Mouse (Mus musculus) embryonic facial prominence, embryonic 11.5 days (tissue): Measurements from ENCODE around the gene Mycbp2. TPM values are rescaled to one million over a fixed set of nuclear protein-coding genes. Genes with fewer than 3 reads are reported as not detected.

Experiments used
- ATAC-seq: fragments of 200-750 bp; cut with Nextera tagmentation; replicated peaks from 2 replicates; pipeline ENCODE4 v1.8.0; 2017; ENCODE audit warnings: low read depth; ENCODE audit not compliant: insufficient number of reproducible peaks, low FRiP score, low TSS enrichment
- DNase-seq: peaks from one replicate; pipeline ENCODE4 v3.0.0-alpha.2; 2015; ENCODE audit warnings: low spot score
- H3K27ac ChIP-seq: fragments of 300-500 bp; sonication (generic); replicated peaks from 2 replicates; pipeline ENCODE4 v1.5.1; 2014; ENCODE audit warnings: mild to moderate bottlenecking, low read depth, low read length, control low read depth
- H3K27me3 ChIP-seq: fragments of 300-500 bp; sonication (generic); 2 replicates; pipeline ENCODE4 v1.6.1; 2014; ENCODE audit warnings: mild to moderate bottlenecking, low read length, moderate library complexity, mixed read lengths; ENCODE audit not compliant: control insufficient read depth, insufficient read depth
- H3K36me3 ChIP-seq: fragments of 300-500 bp; sonication (generic); replicated peaks from 2 replicates; pipeline ENCODE4 v1.6.1; 2014; ENCODE audit warnings: low read depth, mild to moderate bottlenecking, low read length, moderate library complexity, mixed read lengths; ENCODE audit not compliant: control insufficient read depth, insufficient read depth
- H3K4me1 ChIP-seq: fragments of 300-500 bp; sonication (generic); 2 replicates; pipeline ENCODE4 v1.6.1; 2014; ENCODE audit warnings: low read length, mixed read lengths; ENCODE audit not compliant: control insufficient read depth, insufficient read depth
- H3K4me2 ChIP-seq: fragments of 300-500 bp; sonication (generic); 2 replicates; pipeline ENCODE4 v1.6.1; 2014; ENCODE audit warnings: low read depth, mild to moderate bottlenecking, control low read depth, low read length, moderate library complexity
- H3K4me3 ChIP-seq: fragments of 300-500 bp; sonication (generic); 2 replicates; pipeline ENCODE4 v1.5.1; 2014; ENCODE audit warnings: low read depth, low read length, control low read depth
- H3K9ac ChIP-seq: fragments of 300-500 bp; sonication (generic); replicated peaks from 2 replicates; pipeline ENCODE4 v1.6.1; 2014; ENCODE audit warnings: mild to moderate bottlenecking, control low read depth, low read length
- H3K9me3 ChIP-seq: fragments of 300-500 bp; sonication (generic); replicated peaks from 2 replicates; pipeline ENCODE4 v1.6.1; 2016; ENCODE audit warnings: mild to moderate bottlenecking, low read length, inconsistent platforms, mixed read lengths; ENCODE audit not compliant: control insufficient read depth
- WGBS: fragments of 180-500 bp; shearing (Covaris S2); extraction: QIAGEN DNeasy Blood & Tissue Kit; methylation state at CpG from one replicate; pipeline ENCODE4 v1.1.7; 2014; 5-methylcytosine and 5-hydroxymethylcytosine counted together
- polyA plus RNA-seq: library from polyadenylated mRNA; unstranded; fragments of >200 nt; fragmentation: Nextera tagmentation; extraction: Ambion mirVana; gene quantifications from 2 replicates; pipeline ENCODE4 v1.2.1, GENCODE M21; 2014

The Mycbp2 gene
- polyA plus RNA-seq, 1 experiment from 2014 or later, result 19.2 TPM

DNA sequence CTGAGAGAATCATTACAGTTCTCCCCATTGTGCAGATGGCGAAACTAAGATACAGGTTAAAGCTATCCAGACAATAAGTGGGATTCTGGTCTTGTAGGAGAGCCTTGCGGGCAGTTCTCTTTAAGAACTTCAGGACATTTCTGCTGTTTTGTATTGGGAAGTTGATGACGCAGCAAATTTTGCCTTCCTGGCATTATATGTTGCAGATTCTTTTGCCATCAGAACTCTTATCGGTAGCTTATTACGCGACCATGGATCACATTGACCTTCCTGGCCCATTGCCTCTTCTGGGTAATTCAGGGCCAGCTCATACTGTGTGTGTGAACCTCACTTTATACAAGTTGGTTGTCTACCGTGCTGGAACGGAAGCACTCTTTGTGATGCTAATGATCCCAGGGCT lies 272.8 kb downstream of the Mycbp2 start:
- no peak overlapping the region for H3K27ac ChIP-seq
- peaks cover 2% of the 10 kb centered on the region for H3K36me3 ChIP-seq
- H3K4me1 ChIP-seq, result no peaks in the 10 kb centered on the region
- ATAC-seq (no peak), DNase-seq (no peak)
- no peaks in the 10 kb centered on the region for H3K9me3 ChIP-seq
- whole genome bisulfite sequencing, result 95% methylated on average over 8 of the region's 8 CpGs
- H3K9ac ChIP-seq, result no peak overlapping the region
- no peak overlapping the region for H3K4me2 ChIP-seq
- H3K4me3 ChIP-seq, result no peak overlapping the region
- no peaks in the 10 kb centered on the region for H3K27me3 ChIP-seq

DNA sequence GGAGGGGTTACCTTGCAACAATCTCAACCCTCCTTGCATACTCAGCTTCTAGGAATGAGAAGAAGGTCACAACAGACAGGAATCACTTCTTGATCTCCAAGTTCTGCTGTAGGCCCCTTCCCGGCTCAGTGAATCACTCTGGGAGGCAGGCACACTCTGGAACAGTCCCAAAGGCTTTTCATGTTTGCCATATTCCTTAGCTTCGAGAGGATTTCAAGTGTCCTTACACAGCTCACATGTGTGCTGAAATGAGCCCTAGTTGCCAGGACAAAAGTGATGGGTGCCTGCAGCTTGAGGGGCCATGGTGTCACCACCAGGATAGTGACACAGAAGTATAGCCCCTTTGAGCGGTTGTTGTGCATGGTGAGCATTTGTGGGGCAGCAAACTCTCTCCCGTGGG lies 273.9 kb downstream of the Mycbp2 start:
- Histone ChIP-seq H3K4me1 (no peaks in the 10 kb centered on the region), H3K36me3 (peaks cover 2% of the 10 kb centered on the region), H3K27me3 (no peaks in the 10 kb centered on the region), H3K9me3 (no peaks in the 10 kb centered on the region), H3K9ac (no peak overlapping the region), H3K27ac (no peak overlapping the region), H3K4me2 (no peak overlapping the region), H3K4me3 (no peak overlapping the region)
- WGBS, result 91% methylated on average over 4 of the region's 4 CpGs
- ATAC-seq (no peak), DNase-seq (no peak)

DNA sequence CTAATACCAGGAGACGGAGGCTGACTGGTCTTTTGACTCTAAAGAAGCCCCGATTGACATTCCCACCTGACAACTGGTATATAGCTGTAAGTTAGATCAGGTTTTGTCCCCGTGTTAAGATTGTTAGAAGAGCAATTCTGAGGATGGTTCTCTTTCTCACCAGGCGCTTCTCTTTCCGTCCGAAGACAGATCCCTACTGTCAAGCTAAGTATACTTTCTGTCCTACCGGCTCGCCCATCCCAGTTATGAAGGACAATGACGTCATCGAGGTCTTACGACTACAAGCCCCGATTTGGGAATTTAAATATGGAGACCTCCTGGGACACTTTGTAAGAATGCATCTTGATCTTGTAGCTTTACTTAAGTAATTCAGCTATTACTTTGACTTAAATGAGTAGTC lies 275.1 kb downstream of the Mycbp2 start:
- ATAC-seq, result no peak
- WGBS, result 93% methylated on average over 12 of the region's 12 CpGs

DNA sequence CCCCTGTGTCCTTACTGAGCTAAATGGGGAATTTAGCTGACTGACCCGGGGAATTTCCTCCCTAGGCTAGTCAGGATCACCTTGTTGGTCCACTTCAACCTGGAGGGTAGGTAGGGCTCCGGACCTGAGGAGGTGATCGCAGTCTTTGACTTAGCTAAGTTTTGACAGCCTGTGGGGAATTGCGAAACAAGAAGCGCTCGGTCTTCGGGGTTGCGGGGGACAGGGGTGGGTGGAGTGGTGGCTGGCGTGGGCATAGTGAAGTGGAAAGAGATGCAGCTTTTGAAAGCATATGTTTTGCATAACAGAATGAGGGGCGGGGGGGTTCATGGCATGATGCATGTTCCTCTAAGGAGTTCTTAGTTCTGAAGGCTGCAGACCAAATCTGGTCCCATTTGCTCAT lies 275.8 kb downstream of the Mycbp2 start:
- Histone ChIP-seq H3K4me3 (peak overlapping the region; percentile 64), H3K27ac (peak overlapping the region; percentile 66; the same call in 1 of the 2 replicates), H3K4me2 (peak overlapping the region; percentile 84), H3K4me1 (no peaks in the 10 kb centered on the region), H3K27me3 (no peaks in the 10 kb centered on the region), H3K9me3 (no peaks in the 10 kb centered on the region), H3K9ac (peak overlapping the region; percentile 82), H3K36me3 (peaks cover 2% of the 10 kb centered on the region; the same call in 1 of the 2 replicates)
- ATAC-seq (no peak), DNase-seq (peak; percentile 3)
- WGBS, result 3% methylated on average over 10 of the region's 10 CpGs

More for the DNA sequence above, 275.1 kb downstream of the Mycbp2 start:
- no peaks in the 10 kb centered on the region for H3K9me3 ChIP-seq
- H3K4me1 ChIP-seq, result no peaks in the 10 kb centered on the region
- H3K27ac ChIP-seq, result no peak overlapping the region
- H3K27me3 ChIP-seq, result no peaks in the 10 kb centered on the region
- peaks cover 2% of the 10 kb centered on the region; the same call in 1 of the 2 replicates for H3K36me3 ChIP-seq
- DNase-seq, result no peak
- H3K9ac ChIP-seq, result no peak overlapping the region
- no peak overlapping the region for H3K4me2 ChIP-seq
- H3K4me3 ChIP-seq, result no peak overlapping the region

DNA sequence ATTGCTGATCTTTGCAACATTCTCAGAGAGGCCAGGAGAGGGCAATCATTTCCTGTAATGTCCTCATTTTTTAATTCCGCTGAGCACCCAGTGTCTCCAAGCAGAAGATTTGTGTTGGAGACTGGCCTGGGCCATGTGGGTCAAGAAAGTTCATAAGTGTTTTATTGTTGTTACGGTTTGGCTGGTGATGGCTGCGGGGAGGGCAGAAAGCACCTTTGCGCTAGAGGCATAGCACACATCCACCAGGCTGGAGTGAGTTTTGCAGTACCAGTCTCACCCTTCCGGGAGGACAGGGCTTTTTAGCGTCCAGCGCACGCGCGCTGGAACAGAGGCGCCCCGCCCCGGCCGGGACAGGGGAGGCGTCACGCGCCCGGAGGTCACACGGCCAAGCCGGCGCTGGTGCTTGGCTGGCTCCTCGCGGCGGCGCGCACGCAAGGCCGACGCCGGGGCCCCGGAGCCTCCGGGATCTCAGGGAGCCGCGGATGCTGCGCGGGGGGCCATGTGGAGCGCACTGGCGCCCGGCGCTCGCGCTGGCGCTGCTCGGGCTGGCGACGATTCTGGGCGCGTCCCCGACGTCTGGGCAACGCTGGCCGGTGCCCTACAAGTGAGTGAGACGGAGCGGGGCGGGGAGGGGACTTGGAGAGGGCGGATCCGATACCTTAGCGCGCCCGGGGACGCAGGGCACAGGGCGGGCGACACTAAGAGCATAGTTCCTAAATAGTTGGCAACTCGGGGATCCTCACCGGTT lies 276.6 kb downstream of the Mycbp2 start, which contains the start of gene Cln5:
Gene Cln5, plus strand, starts transcription at position 353 of the 748 bp plus-strand sequence.
- Histone ChIP-seq H3K9me3 (no peaks in the 10 kb centered on the region), H3K27me3 (no peaks in the 10 kb centered on the region), H3K4me2 (peak within 1 kb of the TSS; percentile 84), H3K27ac (peak within 1 kb of the TSS; percentile 66; the same call in 1 of the 2 replicates), H3K4me1 (no peaks in the 10 kb centered on the region), H3K9ac (peak within 1 kb of the TSS; percentile 82), H3K4me3 (peak within 1 kb of the TSS; percentile 64), H3K36me3 (peaks cover 2% of the 10 kb centered on the region; the same call in 1 of the 2 replicates)
- under 1% methylated on average over 65 of the region's 65 CpGs for WGBS
- ATAC-seq (peak; percentile 98), DNase-seq (peak; percentile 96)

DNA sequence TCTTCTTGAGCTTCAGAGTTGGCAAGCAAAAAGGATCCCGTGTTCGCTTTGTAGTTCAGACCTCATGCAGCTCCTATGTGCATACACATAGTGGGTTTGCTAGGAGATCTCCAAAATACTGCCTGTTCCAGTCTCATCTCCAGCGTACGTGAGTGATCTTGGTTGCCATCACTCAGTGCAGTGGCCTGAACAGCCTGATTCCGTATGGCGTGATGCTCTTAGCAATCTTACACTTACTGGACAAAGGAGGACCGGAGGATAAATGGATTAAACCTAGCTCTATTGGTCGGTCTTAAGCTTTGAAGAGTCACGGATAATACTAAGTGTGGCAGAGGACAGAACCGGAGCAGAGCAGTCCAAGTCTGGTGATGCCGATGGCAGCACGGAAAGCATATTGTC lies 277.1 kb downstream of the Mycbp2 start:
- no peaks in the 10 kb centered on the region for H3K4me1 ChIP-seq
- no peaks in the 10 kb centered on the region for H3K9me3 ChIP-seq
- 13% methylated on average over 12 of the region's 12 CpGs for WGBS
- no peaks in the 10 kb centered on the region for H3K27me3 ChIP-seq
- H3K9ac ChIP-seq, result peak overlapping the region; percentile 82
- peak overlapping the region; percentile 64 for H3K4me3 ChIP-seq
- peak overlapping the region; percentile 84 for H3K4me2 ChIP-seq
- H3K27ac ChIP-seq, result no peak overlapping the region
- H3K36me3 ChIP-seq, result peaks cover 2% of the 10 kb centered on the region; the same call in 1 of the 2 replicates
- ATAC-seq (peak; percentile 73; the same call in 1 of the 2 replicates), DNase-seq (no peak)

DNA sequence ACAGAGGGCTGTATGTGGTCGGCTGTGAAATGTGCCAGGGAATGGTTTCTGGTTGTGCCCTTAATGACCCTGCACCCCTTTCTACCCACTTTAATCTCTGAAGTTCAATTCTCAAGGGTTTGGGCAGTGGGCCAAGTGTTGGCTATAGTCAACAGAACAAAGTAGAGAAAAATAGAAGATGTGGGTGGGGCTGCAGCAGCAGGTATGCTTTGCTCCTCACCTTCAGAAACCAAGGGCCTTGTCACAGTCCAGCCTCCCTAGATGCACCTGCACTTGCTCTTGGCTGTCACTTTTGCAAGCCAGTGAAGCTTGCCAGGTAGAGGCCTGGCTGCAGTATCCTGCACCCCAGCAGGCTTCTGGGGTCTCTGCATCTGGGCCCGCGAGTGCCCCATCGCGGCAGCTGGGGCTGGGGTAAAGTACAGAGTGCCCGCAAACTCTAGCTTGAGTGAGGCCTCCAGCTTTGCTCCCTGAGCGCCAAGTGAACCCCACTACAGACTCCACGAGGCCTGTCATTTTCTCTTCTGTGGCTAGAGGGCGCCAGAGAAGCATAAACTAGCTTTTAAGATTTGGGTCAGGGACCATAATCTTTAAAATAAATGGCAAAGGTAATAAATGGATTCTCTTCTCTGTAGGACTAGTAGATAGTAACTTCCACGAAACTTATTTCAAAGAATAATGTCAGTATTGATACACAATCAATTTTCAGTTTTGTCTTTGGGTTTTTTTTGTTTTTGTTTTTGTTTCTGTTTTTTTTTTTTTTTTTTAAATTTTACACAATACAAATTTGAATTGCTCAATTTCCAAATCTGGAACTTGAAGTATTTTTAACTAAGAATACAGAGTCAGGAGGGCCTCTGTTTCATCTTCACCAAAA lies 281.1 kb downstream of the Mycbp2 start:
- no peak for ATAC-seq
- H3K27me3 ChIP-seq, result no peaks in the 10 kb centered on the region
- no peaks in the 10 kb centered on the region for H3K36me3 ChIP-seq
- WGBS, result 11% methylated on average over 10 of the region's 10 CpGs
- H3K4me2 ChIP-seq, result no peak overlapping the region
- H3K4me1 ChIP-seq, result no peaks in the 10 kb centered on the region
- H3K9me3 ChIP-seq, result no peaks in the 10 kb centered on the region
- H3K27ac ChIP-seq, result no peak overlapping the region
- H3K9ac ChIP-seq, result no peak overlapping the region
- no peak overlapping the region for H3K4me3 ChIP-seq
- peak; percentile 86 for DNase-seq
